Mouse (Mus musculus) heart, embryonic 13.5 days (tissue): ENCODE data around the gene Crim1. TPM values are rescaled to one million over a fixed set of nuclear protein-coding genes. Genes with fewer than 3 reads are reported as not detected.

ENCODE experiments used
- ATAC-seq: fragments of 200-750 bp; cut with Nextera tagmentation; 2 replicates; pipeline ENCODE4 v1.8.0; 2017; ENCODE audit warnings: moderate TSS enrichment; ENCODE audit not compliant: insufficient number of reproducible peaks, low FRiP score, low TSS enrichment; ENCODE audit errors: extremely low read depth
- H3K27ac ChIP-seq: fragments of 300-500 bp; sonication (generic); replicated peaks from 2 replicates; pipeline ENCODE4 v1.5.1; 2015; ENCODE audit warnings: moderate library complexity, mild to moderate bottlenecking, inconsistent platforms
- H3K27me3 ChIP-seq: fragments of 300-500 bp; sonication (generic); replicated peaks from 2 replicates; pipeline ENCODE4 v1.6.1; 2015; ENCODE audit warnings: mild to moderate bottlenecking, inconsistent platforms
- H3K36me3 ChIP-seq: fragments of 300-500 bp; sonication (generic); 2 replicates; pipeline ENCODE4 v1.6.1; 2015; ENCODE audit warnings: mild to moderate bottlenecking, inconsistent platforms
- H3K4me1 ChIP-seq: fragments of 300-500 bp; sonication (generic); 2 replicates; pipeline ENCODE4 v1.6.1; 2015; ENCODE audit warnings: inconsistent platforms
- H3K4me2 ChIP-seq: fragments of 300-500 bp; sonication (generic); 2 replicates; pipeline ENCODE4 v1.6.1; 2015; ENCODE audit warnings: inconsistent platforms, mild to moderate bottlenecking, moderate library complexity
- H3K4me3 ChIP-seq: fragments of 300-500 bp; sonication (generic); 2 replicates; pipeline ENCODE4 v1.5.1; 2015; ENCODE audit warnings: moderate library complexity, mild to moderate bottlenecking, inconsistent platforms
- H3K9ac ChIP-seq: fragments of 300-500 bp; sonication (generic); 2 replicates; pipeline ENCODE4 v1.6.1; 2015; ENCODE audit warnings: inconsistent platforms, mild to moderate bottlenecking, moderate library complexity
- H3K9me3 ChIP-seq: fragments of 300-500 bp; sonication (generic); 2 replicates; pipeline ENCODE4 v1.6.1; 2016; ENCODE audit warnings: inconsistent platforms
- WGBS: fragments of 180-500 bp; shearing (Covaris S2); methylation state at CpG from one replicate; pipeline ENCODE4 v1.1.7; 2015; ENCODE audit warnings: mixed read lengths; 5-methylcytosine and 5-hydroxymethylcytosine counted together
- polyA plus RNA-seq: library from polyadenylated mRNA; unstranded; fragments of >200 nt; fragmentation: Nextera tagmentation; extraction: Ambion mirVana; gene quantifications from 2 replicates; pipeline ENCODE4 v1.2.1, GENCODE M21; 2015

The Crim1 gene
- polyA plus RNA-seq, 1 experiment from 2014 or later: 2.1 TPM

- H3K4me2 ChIP-seq: no peak overlapping the region
- H3K9me3 ChIP-seq: no peaks in the 10 kb centered on the region
- H3K4me3 ChIP-seq: no peak overlapping the region
- no peak overlapping the region for H3K9ac ChIP-seq
- 90% methylated on average over 11 of the region's 11 CpGs for WGBS
- peaks cover 68% of the 10 kb centered on the region for H3K36me3 ChIP-seq
- no peak overlapping the region for H3K27ac ChIP-seq
- ATAC-seq: no peak
- no peaks in the 10 kb centered on the region for H3K27me3 ChIP-seq
- H3K4me1 ChIP-seq: peaks cover 10% of the 10 kb centered on the region
Measured at GRCm38 (mm10) chr17:78379730-78380245, 179.7 kb downstream of the Crim1 start.

GRCm38 (mm10) chr17:78382321-78382720 is 182.3 kb downstream of the Crim1 start:
- H3K27me3 ChIP-seq: no peaks in the 10 kb centered on the region
- H3K9me3 ChIP-seq: no peaks in the 10 kb centered on the region
- H3K4me1 ChIP-seq: peaks cover 4% of the 10 kb centered on the region; the same call in 1 of the 2 replicates
- WGBS: 90% methylated on average over 3 of the region's 3 CpGs
- ATAC-seq: no peak
- H3K4me3 ChIP-seq: no peak overlapping the region
- H3K9ac ChIP-seq: no peak overlapping the region
- H3K27ac ChIP-seq: no peak overlapping the region
- no peak overlapping the region for H3K4me2 ChIP-seq
- H3K36me3 ChIP-seq: peaks cover 67% of the 10 kb centered on the region

GRCm38 (mm10) chr17:78387665-78388064 is 187.6 kb downstream of the Crim1 start:
- WGBS: 46% methylated on average over 9 of the region's 9 CpGs
- ATAC-seq: no peak
- Histone ChIP-seq H3K36me3 (peaks cover 24% of the 10 kb centered on the region), H3K4me2 (no peak overlapping the region), H3K4me1 (peaks cover 13% of the 10 kb centered on the region), H3K27me3 (no peaks in the 10 kb centered on the region), H3K9me3 (no peaks in the 10 kb centered on the region), H3K4me3 (no peak overlapping the region), H3K9ac (no peak overlapping the region), H3K27ac (0 out of 2 replicates have a peak overlapping the region, but pooled peaks have one; percentile 12)

DNA sequence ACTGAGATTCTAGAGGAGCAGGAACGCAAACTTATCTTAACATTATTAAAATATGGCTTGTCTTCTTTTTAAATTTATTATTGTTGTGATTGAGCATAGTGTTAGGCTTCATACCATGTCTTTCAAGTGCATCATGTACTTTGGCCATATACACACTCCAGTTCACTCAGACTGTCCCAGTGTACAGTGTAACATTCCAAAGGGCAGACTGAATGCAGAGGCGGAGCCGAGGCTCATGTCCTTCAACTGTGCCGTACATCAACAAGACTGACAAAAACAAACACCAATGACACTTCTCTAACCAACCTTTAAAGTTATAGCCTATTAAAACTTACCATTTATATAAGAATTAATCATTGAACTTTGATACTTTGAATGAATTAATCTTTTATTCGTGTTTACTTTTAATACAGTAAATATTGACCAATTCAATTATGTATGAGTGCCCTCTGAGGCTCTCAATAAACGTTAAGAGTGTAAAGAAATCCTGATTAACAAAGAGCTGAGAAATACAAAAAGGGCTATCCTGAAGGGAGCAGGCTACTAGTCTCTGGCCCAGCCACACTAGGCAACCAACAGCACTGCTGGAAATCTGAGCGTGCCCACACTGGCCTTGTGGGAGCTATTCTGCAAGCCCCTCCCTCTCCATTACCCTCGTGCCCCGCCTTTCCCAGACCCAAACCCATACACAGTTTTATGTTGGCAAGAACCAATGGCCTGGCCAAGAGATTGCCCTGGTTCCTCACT is 188.2 kb downstream of the Crim1 start:
- Histone ChIP-seq H3K4me1 (peaks cover 10% of the 10 kb centered on the region), H3K4me3 (no peak overlapping the region), H3K36me3 (peaks cover 18% of the 10 kb centered on the region; the same call in 1 of the 2 replicates), H3K27me3 (no peaks in the 10 kb centered on the region), H3K27ac (no peak overlapping the region), H3K9ac (no peak overlapping the region), H3K9me3 (no peaks in the 10 kb centered on the region), H3K4me2 (no peak overlapping the region)
- WGBS: 71% methylated on average over 9 of the region's 9 CpGs
- ATAC-seq: no peak

GRCm38 (mm10) chr17:78389573-78389972 is 189.5 kb downstream of the Crim1 start:
- H3K4me1 ChIP-seq: peaks cover 10% of the 10 kb centered on the region
- no peaks in the 10 kb centered on the region for H3K9me3 ChIP-seq
- WGBS: 84% methylated on average over 5 of the region's 5 CpGs
- no peak overlapping the region for H3K27ac ChIP-seq
- no peak overlapping the region for H3K4me3 ChIP-seq
- no peak overlapping the region for H3K4me2 ChIP-seq
- peaks cover 10% of the 10 kb centered on the region; the same call in 1 of the 2 replicates for H3K36me3 ChIP-seq
- no peak for ATAC-seq
- no peaks in the 10 kb centered on the region for H3K27me3 ChIP-seq
- no peak overlapping the region for H3K9ac ChIP-seq

DNA sequence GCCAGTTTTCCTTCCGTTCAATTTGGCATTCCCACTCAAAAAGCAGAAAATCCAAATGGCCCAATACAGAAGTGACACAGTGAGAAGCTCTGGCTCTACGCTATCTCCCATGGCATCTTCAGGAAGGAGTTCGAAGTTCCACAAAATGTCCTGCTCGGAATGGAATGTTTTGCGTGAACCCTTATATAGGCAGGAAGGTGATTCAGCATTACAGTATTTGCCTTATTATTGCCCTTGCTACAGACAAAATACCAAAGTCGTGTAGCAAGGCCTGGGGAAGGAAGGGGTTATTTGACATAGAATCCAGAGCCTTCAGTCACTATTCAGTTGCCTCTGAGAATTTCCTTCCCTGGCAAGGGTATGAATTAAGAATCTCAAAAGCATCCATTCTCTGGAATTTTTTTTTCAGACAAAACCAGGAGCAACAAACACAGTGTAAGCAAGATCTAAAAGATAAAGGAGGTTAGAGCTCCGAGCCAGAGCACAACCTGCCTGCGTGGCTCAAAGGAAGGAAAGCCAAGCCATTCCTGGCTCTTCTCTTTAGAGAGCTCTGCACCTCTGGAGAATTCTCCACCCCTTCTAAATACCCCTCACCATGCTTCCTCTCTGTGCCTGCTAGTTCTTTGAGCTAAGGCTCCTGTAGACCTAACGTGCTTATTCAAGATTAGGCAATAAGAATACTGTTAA is 192.5 kb downstream of the Crim1 start:
- no peak for ATAC-seq
- no peak overlapping the region for H3K4me2 ChIP-seq
- peaks cover 23% of the 10 kb centered on the region for H3K36me3 ChIP-seq
- peaks cover 9% of the 10 kb centered on the region for H3K4me1 ChIP-seq
- WGBS: 71% methylated on average over 9 of the region's 9 CpGs
- H3K9me3 ChIP-seq: no peaks in the 10 kb centered on the region
- H3K27me3 ChIP-seq: no peaks in the 10 kb centered on the region
- no peak overlapping the region for H3K4me3 ChIP-seq
- no peak overlapping the region for H3K27ac ChIP-seq
- H3K9ac ChIP-seq: no peak overlapping the region

DNA sequence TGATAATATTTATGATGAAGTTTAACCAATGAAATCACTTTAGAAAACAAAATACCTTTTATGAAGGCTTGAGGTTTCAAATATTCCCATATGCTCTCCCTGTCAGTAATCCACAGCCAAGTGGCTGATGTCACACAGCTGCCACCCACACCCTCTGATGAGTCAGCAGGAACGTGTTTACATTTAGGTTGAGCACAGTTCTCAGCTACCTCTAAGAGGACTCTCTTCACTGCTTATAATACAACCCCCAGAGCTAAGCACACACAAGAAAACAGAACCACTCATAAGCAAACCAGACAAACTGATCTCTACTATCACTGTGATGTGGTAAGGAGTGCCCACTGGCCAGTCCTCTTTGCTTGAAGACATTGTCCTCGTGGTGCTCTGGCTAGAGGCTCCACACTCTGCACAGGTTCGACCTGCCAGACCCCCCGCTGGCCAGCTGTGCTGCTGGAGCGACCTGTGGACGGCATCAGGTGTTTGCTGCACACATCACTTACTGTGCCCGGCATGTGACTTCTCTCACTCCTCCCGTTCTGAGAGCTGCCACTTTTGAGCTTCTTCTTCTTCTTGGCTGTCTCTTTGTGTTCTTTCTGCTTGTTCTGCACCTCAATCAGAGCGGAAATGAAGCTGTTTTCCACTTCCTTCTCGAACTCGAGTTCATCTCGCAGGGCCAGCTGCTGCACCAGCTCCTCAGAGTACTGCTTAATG is 200.2 kb downstream of the Crim1 start:
- peak; percentile 82 for ATAC-seq
- WGBS: 67% methylated on average over 12 of the region's 12 CpGs

DNA sequence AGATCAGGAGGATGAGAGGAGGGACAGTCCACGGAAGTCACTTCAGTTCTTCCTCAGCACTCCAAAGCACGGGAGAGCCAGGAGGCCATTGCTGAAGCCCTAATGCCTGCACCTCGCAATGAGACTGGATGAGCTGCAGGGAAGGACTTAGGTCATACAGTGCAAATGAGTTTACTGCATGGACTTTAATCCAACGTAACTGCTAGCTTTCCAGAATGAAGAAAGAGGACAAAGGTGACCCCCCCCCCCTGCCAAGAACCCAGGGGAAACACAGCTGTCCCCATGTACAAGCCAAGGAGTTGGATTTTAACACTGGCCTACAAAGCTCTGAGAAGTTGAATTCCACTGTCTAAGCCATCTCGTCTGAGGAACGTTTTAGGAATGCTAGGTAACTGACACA is 201.3 kb downstream of the Crim1 start:
- WGBS: 58% methylated on average over 6 of the region's 6 CpGs

More for the DNA sequence above, 200.2 kb downstream of the Crim1 start:
- Histone ChIP-seq H3K27ac (peak overlapping the region; percentile 13; the same call in 1 of the 2 replicates), H3K4me3 (no peak overlapping the region), H3K9me3 (no peaks in the 10 kb centered on the region), H3K36me3 (peaks cover 66% of the 10 kb centered on the region), H3K4me1 (peaks cover 47% of the 10 kb centered on the region), H3K9ac (no peak overlapping the region), H3K27me3 (no peaks in the 10 kb centered on the region), H3K4me2 (peak overlapping the region; percentile 19; the same call in 1 of the 2 replicates)

DNA sequence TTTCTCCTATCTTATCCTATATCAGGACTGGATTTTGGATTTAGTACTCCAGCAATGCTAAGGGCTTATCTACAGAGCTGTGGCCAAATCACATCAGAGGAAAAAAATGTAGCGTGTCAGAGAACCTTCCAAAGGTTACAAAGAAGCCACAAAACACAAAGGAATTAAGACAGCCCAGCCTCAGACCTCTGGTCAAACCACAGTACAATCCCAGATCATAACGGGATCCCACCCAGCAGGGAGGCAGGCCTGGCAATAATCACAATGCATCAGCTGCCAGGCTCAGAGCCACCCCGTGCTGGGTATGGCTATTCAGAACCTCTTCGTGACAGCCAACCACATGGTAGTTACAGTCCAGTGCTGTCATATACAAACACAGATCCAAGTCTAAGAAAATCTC is 201.7 kb downstream of the Crim1 start:
- H3K9ac ChIP-seq: no peak overlapping the region
- peaks cover 61% of the 10 kb centered on the region for H3K36me3 ChIP-seq
- H3K27me3 ChIP-seq: no peaks in the 10 kb centered on the region
- H3K27ac ChIP-seq: no peak overlapping the region
- no peak overlapping the region for H3K4me2 ChIP-seq
- ATAC-seq: no peak
- H3K9me3 ChIP-seq: no peaks in the 10 kb centered on the region
- no peak overlapping the region for H3K4me3 ChIP-seq
- H3K4me1 ChIP-seq: peaks cover 48% of the 10 kb centered on the region
- 43% methylated on average over 4 of the region's 4 CpGs for WGBS

More for the DNA sequence above, 201.3 kb downstream of the Crim1 start:
- no peaks in the 10 kb centered on the region for H3K9me3 ChIP-seq
- no peak overlapping the region for H3K4me3 ChIP-seq
- no peak for ATAC-seq
- no peaks in the 10 kb centered on the region for H3K27me3 ChIP-seq
- H3K9ac ChIP-seq: no peak overlapping the region
- H3K4me1 ChIP-seq: peaks cover 48% of the 10 kb centered on the region
- H3K27ac ChIP-seq: no peak overlapping the region; the same call in 1 of the 2 replicates
- peaks cover 65% of the 10 kb centered on the region for H3K36me3 ChIP-seq
- no peak overlapping the region for H3K4me2 ChIP-seq

GRCm38 (mm10) chr17:78402174-78402573 is 202.1 kb downstream of the Crim1 start:
- peaks cover 58% of the 10 kb centered on the region for H3K36me3 ChIP-seq
- H3K27me3 ChIP-seq: no peaks in the 10 kb centered on the region
- WGBS: 72% methylated on average over 6 of the region's 6 CpGs
- peaks cover 51% of the 10 kb centered on the region for H3K4me1 ChIP-seq
- H3K27ac ChIP-seq: no peak overlapping the region
- no peak for ATAC-seq
- H3K9ac ChIP-seq: no peak overlapping the region
- no peaks in the 10 kb centered on the region for H3K9me3 ChIP-seq
- H3K4me2 ChIP-seq: no peak overlapping the region
- H3K4me3 ChIP-seq: no peak overlapping the region

DNA sequence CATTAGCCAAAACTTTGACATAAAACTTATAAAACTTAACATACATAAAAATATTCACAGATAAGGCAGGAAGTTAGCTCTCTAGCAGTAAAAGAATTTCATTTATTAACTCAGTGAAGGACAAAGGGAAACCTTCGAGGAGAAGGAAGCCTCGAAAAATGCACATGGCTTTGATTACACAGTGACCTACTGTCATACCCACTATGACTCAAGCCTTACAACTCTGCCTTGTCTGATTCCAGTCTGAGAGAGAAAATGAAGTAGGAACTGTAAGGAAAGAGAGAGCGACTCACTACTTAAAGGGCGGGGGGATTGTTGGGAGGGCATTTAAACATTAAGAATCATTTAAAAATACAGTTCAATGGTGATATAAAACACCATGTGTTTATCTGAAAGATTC is 203.2 kb downstream of the Crim1 start:
- Histone ChIP-seq H3K4me1 (peaks cover 60% of the 10 kb centered on the region), H3K27ac (no peak overlapping the region; the same call in 1 of the 2 replicates), H3K27me3 (no peaks in the 10 kb centered on the region), H3K36me3 (peaks cover 50% of the 10 kb centered on the region), H3K4me3 (no peak overlapping the region), H3K9me3 (no peaks in the 10 kb centered on the region), H3K9ac (no peak overlapping the region), H3K4me2 (no peak overlapping the region)
- 66% methylated on average over 4 of the region's 4 CpGs for WGBS
- no peak for ATAC-seq
